Mouse (Mus musculus) ES-CJ7 (cell line): ENCODE measurements around the gene Sema3f.

ENCODE experiments used
- DNase-seq: peaks from one replicate; pipeline ENCODE4 v3.0.0; 2011; ENCODE audit warnings: low read depth, low spot score

Sema3f gene

GRCm38 (mm10) chr9:107662342-107662741, 47.9 kb downstream of the Sema3f start:
- DNase-seq: no peak

- DNase-seq: no peak
These were observed 49.5 kb downstream of the Sema3f start for GRCm38 (mm10) chr9:107660777-107661176.

GRCm38 (mm10) chr9:107659961-107660360, 50.3 kb downstream of the Sema3f start:
- no peak for DNase-seq

- DNase-seq: no peak
These were observed 50.7 kb downstream of the Sema3f start for GRCm38 (mm10) chr9:107659551-107659950.

DNA sequence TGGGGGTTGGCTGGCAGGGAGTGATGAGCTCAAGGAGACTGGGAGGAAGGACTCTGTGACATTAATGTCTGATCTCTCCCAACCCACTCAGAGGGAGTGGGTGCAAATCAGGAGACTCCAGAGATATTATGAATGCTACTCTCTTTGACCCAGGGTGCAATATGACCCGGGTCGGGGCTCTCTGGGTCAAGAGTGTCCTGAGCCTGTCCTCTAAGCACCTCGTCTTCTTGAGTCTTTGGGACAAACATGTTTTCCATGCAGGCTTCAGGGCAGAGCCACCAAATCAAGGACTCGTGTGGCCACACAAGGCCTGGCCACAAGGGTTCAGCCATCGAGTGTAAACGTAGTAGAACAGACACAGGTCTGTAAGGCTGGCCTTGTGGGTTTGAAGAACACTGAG, 52.2 kb downstream of the Sema3f start:
- no peak for DNase-seq

DNA sequence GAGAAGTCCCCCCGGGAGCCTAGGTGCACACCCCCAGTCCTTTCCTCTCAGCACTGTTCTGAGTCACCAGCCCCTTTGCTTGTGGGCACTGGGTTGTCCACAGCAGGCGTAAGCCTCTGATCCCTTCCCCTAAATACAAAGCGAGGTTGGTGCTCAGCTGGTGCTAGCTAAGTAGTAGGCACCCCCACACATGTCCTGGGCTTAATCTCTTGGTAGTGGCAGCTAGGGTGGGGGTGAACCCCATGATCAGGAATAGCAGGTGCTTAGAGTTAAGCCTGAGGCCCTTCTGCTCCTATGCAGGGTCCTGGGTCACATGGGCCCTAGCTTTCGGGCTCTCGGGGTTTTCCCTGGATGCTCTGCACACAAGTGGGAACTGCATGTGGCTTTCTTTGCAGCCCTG, 53.1 kb downstream of the Sema3f start:
- DNase-seq: no peak

GRCm38 (mm10) chr9:107654585-107654984, 55.7 kb downstream of the Sema3f start:
- DNase-seq: no peak

DNA sequence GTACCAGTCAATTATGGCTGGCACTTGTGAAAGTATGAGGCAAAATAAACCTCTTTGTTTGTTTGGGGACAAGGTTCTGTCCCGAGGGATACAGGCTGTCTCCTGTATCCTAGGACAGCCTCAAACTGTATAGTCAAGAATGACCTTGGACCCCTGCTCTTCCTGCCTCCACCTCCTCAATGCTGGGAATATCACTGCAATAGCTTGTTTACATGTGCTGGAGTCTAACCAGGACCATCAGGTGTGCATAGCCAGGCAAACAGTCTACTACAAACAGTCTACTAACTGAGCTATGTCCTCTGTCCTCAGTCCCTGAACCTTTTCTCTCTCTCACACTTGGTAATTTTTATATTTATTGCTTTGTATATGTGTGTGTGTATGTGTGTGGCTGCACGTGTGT, 56.8 kb downstream of the Sema3f start:
- DNase-seq: no peak

DNA sequence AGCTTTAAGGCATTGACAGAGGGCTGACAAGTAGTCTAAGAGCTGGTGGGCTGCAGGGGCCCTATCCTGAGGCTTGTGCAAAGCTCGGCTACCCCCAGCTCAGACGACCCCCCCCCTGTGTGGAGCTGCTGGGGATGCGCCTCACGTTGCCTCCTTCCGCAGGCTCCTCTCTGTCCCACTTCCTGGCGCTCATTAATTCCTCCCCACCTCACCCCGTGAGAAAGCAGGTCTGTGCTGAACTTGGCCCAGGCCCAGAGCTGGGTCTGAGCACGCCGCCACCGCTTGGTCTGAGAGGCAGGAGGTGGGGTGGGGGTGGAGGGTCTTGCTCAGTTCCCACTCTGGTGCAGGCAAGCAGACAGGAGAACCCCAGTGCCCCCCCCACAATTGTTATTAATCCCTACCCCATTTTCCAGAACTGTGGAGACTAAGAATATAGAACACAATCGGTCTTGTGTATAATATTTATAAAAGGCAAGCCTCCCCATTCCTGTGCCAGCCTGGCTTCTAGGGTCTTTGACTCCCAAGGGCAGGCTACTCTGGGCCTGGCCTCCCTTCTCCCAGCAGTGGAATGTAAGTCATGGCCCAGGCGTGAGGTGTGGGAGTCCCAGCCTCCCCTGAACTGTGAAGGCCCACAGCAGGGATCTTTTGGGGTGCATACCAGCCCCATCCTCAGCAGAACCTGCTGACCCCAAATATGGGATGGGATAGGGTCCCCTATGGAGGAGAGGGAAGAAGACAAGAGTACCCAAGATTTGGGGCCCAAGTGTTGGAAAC, 59.4 kb downstream of the Sema3f start:
- DNase-seq: no peak

- no peak for DNase-seq
These were observed 60.0 kb downstream of the Sema3f start for GRCm38 (mm10) chr9:107650225-107650624.

GRCm38 (mm10) chr9:107648767-107649166, 61.5 kb downstream of the Sema3f start:
- no peak for DNase-seq

- DNase-seq: no peak
These were observed 63.3 kb downstream of the Sema3f start for GRCm38 (mm10) chr9:107646975-107647374.

DNA sequence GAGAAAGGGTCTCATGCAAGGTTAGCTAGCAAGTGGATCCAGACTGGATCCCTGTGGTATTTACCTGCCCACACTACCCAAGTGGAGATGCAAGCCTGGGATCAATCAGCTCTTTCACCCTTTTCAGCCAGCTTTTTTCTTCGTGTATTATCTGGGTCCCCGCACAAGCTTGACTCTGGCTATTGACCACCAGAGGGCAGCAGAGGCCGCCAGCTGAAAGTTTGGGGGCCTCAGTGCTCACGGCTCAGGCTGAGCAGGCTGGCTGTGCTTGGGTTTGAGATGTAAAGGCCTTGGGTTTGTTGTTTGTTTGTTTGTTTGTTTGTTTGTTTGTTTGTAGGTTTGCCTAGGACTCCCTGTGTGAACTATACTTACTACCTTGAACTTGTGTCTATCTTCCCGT, 64.7 kb downstream of the Sema3f start:
- DNase-seq: peak; percentile 78

DNA sequence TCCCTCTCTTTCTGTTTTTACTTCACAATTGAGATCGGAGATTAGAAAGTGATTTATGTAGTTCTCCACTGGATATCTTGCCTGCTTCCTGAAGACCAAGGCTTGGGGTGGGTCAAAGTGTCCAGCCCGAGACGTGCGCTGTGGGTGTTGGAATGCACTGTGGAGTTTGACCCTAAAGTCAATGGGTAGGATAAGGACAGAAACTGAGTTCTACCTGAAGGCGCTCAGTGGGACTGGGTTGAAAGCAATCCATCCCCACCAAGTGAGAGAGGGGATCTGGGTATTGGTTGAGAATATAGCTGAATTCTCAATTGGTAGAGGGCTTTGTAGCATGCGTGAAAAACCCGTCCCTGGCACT, 65.1 kb downstream of the Sema3f start:
- no peak for DNase-seq

DNA sequence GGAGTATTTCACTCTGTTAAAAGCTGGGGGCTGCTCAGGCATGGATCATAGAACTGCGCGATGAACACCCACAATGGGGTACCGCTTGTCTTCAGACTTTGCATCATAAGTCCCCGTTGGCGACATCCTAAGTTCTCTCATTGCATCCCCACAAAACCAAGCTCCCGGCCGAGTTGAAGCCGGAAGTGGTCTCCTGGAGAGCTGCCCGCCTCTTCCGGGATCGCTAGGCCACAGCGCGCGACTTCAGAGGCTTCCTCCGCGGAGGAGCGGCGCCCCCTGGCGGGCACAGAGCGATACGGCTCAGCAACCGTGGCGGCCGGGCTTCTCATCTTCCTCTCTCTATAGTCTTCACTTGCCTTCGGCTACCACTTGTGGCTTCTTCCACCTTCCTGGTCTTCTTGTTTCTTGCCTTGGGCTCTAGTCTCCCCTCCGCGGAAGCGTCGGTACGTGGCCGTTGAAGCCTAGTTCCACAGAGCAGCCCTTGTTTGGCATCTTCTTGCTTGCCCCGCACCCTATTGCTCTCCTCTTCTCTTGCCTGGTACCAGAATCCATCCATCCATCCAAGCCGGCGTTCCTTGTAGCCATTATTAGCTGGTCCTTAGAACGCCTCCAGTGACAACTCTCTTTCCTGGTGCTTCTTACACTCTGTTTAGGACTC, 65.7 kb downstream of the Sema3f start:
- peak; percentile 92 for DNase-seq

DNA sequence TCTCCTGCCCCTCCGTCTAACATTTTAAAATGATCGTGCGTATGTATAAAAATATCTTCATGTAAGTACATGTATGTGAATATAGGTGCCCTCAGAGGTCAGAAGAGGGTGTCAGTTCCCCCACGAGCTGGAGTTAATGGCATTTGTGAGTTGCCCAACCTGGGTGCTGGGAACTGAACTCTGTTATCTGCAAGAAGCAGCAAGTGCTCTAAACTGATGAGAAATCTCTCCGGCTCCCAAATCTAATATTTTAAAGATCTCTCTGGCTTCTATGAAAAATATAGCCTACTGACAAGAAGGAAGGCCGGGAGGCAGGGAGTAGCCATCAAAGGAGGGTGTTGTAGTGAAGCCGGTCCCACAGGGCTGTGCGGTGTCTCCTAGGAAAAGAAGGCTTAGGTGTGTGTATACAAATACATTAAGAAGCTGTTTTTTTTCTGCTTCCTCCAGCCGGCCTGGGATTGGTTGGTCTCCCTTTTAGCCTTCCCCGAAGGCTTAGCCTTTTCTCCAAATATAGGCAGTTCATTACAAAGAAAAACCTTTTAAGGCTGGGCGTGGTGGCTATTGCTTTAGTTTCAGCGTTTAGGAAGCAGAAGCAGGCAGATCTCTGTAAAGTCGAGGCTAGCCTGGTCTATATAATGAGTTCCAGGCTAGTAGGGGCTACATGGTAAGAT, 66.6 kb downstream of the Sema3f start:
- peak; percentile 60 for DNase-seq

- no peak for DNase-seq
These were observed 68.6 kb downstream of the Sema3f start for GRCm38 (mm10) chr9:107641666-107642065.

DNA sequence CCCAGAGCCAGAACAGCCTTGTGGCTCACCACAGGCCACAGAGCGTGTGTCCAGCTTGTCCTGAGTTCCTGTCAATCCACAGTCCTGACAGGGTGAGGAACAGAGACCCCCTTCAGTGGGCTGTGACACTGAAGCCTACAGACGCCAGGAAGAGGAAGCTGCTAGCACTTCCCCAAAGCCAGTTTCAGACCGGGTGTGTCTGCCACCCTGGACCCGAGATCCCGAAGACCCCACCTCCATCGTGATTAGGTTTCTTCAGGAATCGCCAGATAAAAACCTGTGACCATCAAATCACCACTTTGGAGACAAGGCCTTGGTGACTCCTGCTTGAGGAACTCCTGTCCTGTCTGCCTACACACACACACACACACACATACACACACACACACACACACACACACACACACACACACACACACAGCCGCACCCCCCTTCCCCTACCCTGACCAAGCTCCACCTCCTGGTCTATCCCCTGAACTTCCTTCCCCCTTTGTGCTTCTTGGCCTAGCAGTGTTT, 70.0 kb downstream of the Sema3f start:
- DNase-seq: peak; percentile 58

- DNase-seq: peak; percentile 43
These were observed 73.2 kb downstream of the Sema3f start for GRCm38 (mm10) chr9:107637070-107637469.

DNA sequence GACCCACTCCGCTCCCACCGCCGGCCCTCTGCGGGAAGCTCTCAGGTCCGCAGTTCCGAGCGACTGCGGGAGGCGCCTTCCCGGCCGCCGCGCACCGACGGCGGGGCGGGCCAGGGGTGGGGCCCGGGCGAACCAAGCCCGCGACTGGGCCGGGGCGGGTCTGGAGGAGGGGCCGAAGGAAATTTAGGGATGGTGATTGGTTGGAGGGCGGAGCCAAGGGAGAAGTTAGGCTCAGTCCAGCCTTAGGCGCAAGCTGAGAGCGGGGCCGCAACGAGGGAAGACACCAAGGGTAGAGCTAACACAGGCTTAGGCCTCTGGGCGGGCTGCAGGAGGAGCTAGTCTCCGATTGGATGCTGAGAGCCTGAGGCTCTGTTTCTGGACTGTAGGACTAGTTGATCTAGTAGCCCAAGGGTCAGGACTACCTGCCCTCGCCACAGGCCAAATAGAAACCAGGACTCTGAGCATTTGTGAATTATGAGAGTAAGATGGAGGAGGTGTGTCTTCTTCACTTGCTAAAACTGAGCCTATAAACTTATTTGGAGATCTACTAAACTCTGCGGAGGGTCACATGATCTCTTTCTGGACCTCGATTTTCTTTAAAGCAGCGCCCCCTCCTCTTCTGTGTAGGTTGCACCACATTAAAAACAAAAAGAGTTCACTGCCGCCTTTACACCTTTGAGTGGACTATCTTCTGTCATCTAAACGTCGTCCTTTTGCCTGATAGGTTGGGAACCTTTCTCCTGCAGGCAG, 74.8 kb downstream of the Sema3f start, which contains the start of gene Gnai2:
Gnai2 (minus strand) TSS at position 89 of the 750 bp plus-strand sequence.
- DNase-seq: peak; percentile 98

- DNase-seq: peak; percentile 48
These were observed 75.6 kb downstream of the Sema3f start for GRCm38 (mm10) chr9:107634406-107635278.
